Mouse (Mus musculus) embryonic fibroblast, embryonic 13.5 days (primary cell): ENCODE measurements around the gene Tab2.

ENCODE experiments used
- CTCF ChIP-seq: IDR thresholded peaks from 2 replicates; pipeline ENCODE4 v1.5.1; 2011; ENCODE audit warnings: mild to moderate bottlenecking, control low read depth, low read length, moderate library complexity, borderline replicate concordance; ENCODE audit not compliant: insufficient read depth
- POLR2A ChIP-seq: IDR thresholded peaks from 2 replicates; pipeline ENCODE4 v1.6.1; 2011; ENCODE audit warnings: low read depth, mild to moderate bottlenecking, control low read depth, low read length, moderate library complexity

GRCm38 (mm10) chr10:7870571-7871315 lies 85.3 kb downstream of the Tab2 start:
- TF ChIP-seq POLR2A (no peak), CTCF (peak; percentile 16; the same call in 1 of the 2 replicates)
